23 mouse cellular contexts compared by ENCODE assay signal in genomic region chr7:140944236-140944635, GRCm38 (mm10). TPM values are rescaled to one million over a fixed set of nuclear protein-coding genes. Genes with fewer than 3 reads are reported as not detected.
"Had no signal": no experiment of that assay in that cellular context is flagged by ENCODE, and none has a peak within 500 bp of the region (broad histone marks: within the 10 kb centered on the region; RNA-seq: fewer than 3 reads in every experiment).

No protein-coding gene starts in this region.

- H3K4me2 ChIP-seq: lung, embryonic 14.5 days; midbrain, embryonic 11.5 days; midbrain, embryonic 13.5 days; midbrain, embryonic 15.5 days; neural tube, embryonic 13.5 days; neural tube, embryonic 15.5 days; stomach, embryonic 15.5 days had no signal

- H3K36me3 ChIP-seq: midbrain, embryonic 15.5 days; neural tube, embryonic 13.5 days; neural tube, embryonic 15.5 days had no signal

- DNase-seq: lung, adult 18-20 months; lung, embryonic 14.5 days; lung, postnatal 10 days; right cerebral cortex, postnatal 14 days; thymus, adult 2 months; thymus, postnatal 25 days; thymus, postnatal 4 days had no signal

- H3K4me3 ChIP-seq: megakaryocyte, embryonic 14.5 days; midbrain, embryonic 13.5 days; midbrain, embryonic 15.5 days; neural tube, embryonic 13.5 days; neural tube, embryonic 15.5 days; stomach, embryonic 15.5 days had no signal

- H3K27ac ChIP-seq: macrophage; midbrain, embryonic 13.5 days; midbrain, embryonic 15.5 days; neural tube, embryonic 13.5 days; neural tube, embryonic 15.5 days; stomach, postnatal 0 days had no signal

- H3K9me3 ChIP-seq: megakaryocyte, embryonic 14.5 days; midbrain, embryonic 13.5 days; midbrain, embryonic 15.5 days; neural tube, embryonic 13.5 days; neural tube, embryonic 15.5 days; stomach, embryonic 15.5 days had no signal

- H3K27me3 ChIP-seq: megakaryocyte, embryonic 14.5 days; midbrain, embryonic 15.5 days; neural tube, embryonic 15.5 days; stomach, embryonic 15.5 days had no signal

- H3K9ac ChIP-seq: lung, embryonic 14.5 days; midbrain, embryonic 13.5 days; midbrain, embryonic 15.5 days; neural tube, embryonic 13.5 days; neural tube, embryonic 15.5 days had no signal

RNA-seq across cellular contexts. Expression of gene Ifitm5, which starts 5.9 kb away (rescaled TPM):
- total RNA-seq: midbrain, postnatal 0 days; monocyte, adult 5-6 weeks had no signal

RNA-seq across cellular contexts. Expression of gene Gm45717, which starts 11.5 kb away (rescaled TPM):
- total RNA-seq: midbrain, postnatal 0 days; monocyte, adult 5-6 weeks had no signal
- polyA plus RNA-seq: liver, embryonic 16.5 days; lung, embryonic 14.5 days; lung, embryonic 16.5 days; macrophage; midbrain, embryonic 11.5 days; midbrain, embryonic 13.5 days; midbrain, embryonic 15.5 days; midbrain, postnatal 0 days; neural tube, embryonic 13.5 days; neural tube, embryonic 15.5 days; spleen, adult 2 months; testis, adult 2 months; thymus, adult 2 months; urinary bladder, adult 2 months had no signal
